Mouse (Mus musculus) heart, postnatal 36 days (tissue): ENCODE measurements around the gene Spib. TPM values are rescaled to one million over a fixed set of nuclear protein-coding genes. Genes with fewer than 3 reads are reported as not detected.

Experiments
- DNase-seq, 2 experiments: peaks; one replicate each; pipeline ENCODE4 v3.0.0; 2021 to 2022
- intact Hi-C: fragments of 180-260 bp; cut with DNase I; formaldehyde crosslinking; loops from one replicate; pipeline ENCODE4 v1.15.1; 2025
- total RNA-seq, 2 experiments: library from RNA; stranded (reverse); gene quantifications; 2 replicates each; pipeline ENCODE4 v1.2.3; 2021

Spib gene
- total RNA-seq, 2 experiments from 2014 or later = 0.31 to 0.51 TPM

- intact Hi-C loops = loop anchor here (1.0 to 5.0 kb wide), 3 partner anchors 49 to 303 kb away; partner anchors contain the start of genes 1700028J19Rik, 2410002F23Rik and Gm15517
- DNase-seq = no peak
Measured at GRCm38 (mm10) chr7:44550409-44550678, 18.5 kb upstream of the Spib start.

DNA sequence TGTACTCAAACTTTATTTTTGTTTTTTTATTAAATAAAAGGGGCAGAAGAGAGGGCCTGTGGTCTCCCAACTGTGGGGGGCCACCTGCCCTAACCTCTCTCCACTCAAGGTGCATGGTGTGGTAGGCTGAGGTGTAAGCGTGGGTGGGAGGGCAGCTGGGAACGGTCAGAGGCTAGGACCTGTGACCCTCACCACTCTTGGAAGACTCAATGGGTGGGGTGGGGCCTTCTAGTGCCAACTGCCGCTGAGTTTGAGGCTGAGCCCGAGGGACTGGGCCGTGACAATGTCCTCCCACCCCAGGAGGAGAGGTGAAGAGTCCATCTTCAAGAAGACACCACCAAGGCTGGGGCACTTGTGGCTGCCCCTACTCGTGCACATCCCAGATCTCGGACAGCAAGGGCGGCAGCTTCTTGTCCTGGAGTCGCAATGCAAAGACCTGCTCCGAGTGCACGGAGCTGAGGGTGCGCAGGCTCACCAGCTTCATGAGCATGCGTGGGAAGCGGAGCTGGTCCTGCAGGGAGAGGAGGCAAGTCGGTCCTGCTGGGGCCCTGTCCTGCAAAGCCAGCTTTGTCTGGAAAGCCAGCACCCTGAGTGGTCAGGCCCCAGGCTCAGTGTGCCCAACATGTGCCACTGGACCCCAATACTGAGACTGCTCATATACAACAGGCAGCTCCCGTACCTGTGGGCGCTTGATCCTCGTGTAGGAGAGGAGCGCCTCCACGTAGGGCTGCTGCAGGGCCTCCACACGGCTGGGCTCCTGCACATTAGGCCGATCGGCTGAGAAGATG lies 17.9 kb upstream of the Spib start:
- intact Hi-C loops = loop anchor here (1.0 to 5.0 kb wide), 4 partner anchors 27 to 303 kb away; partner anchors contain the start of genes 1700028J19Rik, 2410002F23Rik and Gm15517

DNA sequence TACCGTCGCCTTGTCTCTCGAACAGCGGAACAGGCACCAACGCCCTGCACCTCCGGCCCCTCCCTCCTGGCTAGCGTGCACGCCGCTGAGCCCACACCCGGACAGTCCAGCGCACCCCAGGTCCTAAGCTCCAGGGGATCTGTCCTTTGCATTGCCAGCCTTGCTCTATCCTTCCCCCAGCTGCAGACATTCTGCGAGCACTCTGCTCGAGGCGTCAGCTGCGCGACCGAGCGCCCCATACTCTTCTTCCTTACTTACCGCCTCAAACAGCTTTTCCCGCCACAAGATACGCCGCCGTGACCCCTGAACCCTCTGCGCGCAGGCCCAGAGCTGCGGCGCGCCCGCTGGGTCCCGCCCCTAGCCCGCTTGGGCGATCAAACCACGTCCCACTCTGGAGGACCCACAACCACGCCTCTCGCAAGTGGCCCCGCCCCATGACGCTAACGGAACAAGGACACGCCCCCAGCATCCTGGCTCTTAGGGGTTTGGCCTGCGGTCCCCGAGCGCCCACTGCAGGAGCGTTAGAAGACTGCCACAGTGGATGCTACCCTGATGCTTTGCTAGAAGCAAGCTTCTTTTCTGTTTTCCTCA lies 16.7 kb upstream of the Spib start, which contains the start of gene Pold1:
TSS of gene Pold1 (minus strand) at position 353 of the 591 bp plus-strand sequence.
- DNase-seq = peak; percentile 99 to 100
- intact Hi-C loops = loop anchor here (1.0 kb wide), 1 partner anchor 25 kb away; no protein-coding TSS in a partner anchor

More for the DNA sequence above, 17.9 kb upstream of the Spib start:
- DNase-seq = no peak

DNA sequence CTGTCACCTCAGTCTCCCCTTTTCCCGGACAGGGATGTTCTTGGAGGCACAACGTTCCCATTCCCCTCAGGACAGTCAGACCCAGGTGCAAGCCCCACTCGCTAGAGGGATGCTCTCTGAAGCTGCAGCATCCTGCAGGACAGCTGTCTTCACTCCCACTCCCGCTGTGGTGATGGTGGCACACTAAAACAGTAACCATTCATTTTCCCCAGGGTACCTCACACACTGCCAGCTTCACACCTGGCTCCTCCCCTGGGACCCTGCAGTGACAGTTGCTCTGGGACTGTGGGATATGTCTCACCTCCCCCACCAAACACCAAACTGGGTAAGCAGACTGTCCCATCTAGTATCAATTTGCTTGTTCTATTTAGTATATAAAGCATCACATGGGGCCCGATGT lies 15.9 kb upstream of the Spib start:
- intact Hi-C loops = no loop called here
- DNase-seq = no peak

DNA sequence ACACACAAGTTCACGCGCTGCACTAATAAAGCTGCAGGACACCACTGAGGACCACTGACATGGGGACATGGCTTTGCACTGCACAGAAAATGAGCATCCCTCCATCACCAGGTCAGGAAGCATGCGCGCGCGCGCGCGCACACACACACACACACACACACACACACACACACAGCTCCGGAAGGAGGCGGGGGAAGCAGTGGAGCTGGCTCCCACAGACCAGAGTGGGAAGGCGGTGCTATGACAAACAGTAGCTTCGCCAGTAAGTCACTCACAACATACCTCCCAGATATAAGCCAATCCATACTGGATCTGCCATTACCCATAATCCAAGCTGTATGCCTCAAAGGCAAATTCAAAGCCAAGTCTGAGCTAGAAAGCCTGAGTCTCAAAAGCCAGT lies 15.2 kb upstream of the Spib start:
- intact Hi-C loops = no loop called here
- DNase-seq = no peak

GRCm38 (mm10) chr7:44546274-44546673 lies 14.4 kb upstream of the Spib start:
- no peak for DNase-seq
- intact Hi-C loops = no loop called here

DNA sequence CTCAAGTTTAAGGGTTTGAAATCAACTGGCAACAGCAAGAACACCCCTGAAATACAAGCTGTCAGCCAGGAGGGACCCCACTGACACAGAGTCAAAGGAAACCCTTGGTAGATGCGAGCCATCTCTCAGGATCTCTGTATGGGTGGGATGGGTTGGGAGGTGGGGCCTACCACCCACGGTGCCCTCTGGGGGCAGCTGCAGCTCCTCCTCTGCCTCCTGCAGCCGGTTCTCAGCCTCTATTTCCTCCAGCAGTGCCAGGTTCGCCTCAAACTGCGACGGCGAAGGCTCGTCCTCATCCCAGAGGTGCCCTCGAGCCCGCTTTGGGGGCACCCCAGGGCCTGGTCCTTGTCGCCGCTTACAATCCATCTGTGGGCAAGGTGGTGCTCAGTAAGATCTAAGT lies 11.2 kb upstream of the Spib start:
- DNase-seq = no peak
- intact Hi-C loops = loop anchor here (2.0 kb wide), 1 partner anchor 14 kb away; no protein-coding TSS in a partner anchor

GRCm38 (mm10) chr7:44542555-44542954 lies 10.7 kb upstream of the Spib start:
- intact Hi-C loops = loop anchor here (2.0 kb wide), 1 partner anchor 14 kb away; no protein-coding TSS in a partner anchor

GRCm38 (mm10) chr7:44538756-44539624 lies 7.1 kb upstream of the Spib start:
- intact Hi-C loops = no loop called here
- DNase-seq = no peak

More at GRCm38 (mm10) chr7:44542555-44542954, 10.7 kb upstream of the Spib start:
- no peak for DNase-seq

DNA sequence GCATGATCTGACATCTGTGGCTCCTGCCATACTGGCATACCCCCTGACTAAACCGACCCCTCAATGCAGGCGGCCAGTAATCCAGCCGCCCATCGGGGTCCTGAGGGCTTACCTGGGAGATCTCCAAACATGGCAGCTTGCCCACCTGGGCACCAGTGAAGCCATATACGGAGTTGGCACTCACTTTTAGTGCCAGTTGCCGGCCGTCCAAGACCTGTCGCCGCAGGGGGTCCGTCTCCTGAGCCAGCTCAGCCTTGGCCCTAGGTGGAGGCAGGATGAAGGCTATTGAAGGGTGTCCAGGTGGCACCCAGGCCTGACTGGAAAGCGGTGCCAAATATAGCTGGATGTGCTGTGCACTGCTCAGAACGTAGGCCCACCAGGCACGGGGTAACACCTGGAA lies 5.6 kb upstream of the Spib start:
- no peak for DNase-seq
- intact Hi-C loops = no loop called here

DNA sequence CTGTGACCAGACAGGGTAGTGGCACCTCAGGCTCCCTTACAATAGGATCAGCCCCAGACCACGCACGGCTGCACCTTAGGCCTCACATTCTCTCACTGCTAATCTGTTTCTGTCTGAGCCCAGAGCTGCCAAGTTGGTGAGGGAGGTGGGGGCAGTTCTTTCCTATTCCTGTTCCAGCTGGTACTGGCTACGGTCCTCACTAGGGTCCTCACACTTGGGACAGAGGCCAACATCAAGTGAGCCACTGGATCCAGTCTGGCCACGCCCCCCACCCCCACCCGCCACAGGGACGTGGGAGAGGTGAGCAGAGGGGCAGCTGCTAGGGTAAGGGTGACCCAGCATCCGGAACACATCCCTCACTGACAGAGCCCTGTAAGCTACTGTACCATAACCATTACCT lies 5.1 kb upstream of the Spib start:
- intact Hi-C loops = no loop called here
- no peak for DNase-seq

GRCm38 (mm10) chr7:44536590-44536968 lies 4.7 kb upstream of the Spib start:
- intact Hi-C loops = no loop called here
- DNase-seq = no peak

DNA sequence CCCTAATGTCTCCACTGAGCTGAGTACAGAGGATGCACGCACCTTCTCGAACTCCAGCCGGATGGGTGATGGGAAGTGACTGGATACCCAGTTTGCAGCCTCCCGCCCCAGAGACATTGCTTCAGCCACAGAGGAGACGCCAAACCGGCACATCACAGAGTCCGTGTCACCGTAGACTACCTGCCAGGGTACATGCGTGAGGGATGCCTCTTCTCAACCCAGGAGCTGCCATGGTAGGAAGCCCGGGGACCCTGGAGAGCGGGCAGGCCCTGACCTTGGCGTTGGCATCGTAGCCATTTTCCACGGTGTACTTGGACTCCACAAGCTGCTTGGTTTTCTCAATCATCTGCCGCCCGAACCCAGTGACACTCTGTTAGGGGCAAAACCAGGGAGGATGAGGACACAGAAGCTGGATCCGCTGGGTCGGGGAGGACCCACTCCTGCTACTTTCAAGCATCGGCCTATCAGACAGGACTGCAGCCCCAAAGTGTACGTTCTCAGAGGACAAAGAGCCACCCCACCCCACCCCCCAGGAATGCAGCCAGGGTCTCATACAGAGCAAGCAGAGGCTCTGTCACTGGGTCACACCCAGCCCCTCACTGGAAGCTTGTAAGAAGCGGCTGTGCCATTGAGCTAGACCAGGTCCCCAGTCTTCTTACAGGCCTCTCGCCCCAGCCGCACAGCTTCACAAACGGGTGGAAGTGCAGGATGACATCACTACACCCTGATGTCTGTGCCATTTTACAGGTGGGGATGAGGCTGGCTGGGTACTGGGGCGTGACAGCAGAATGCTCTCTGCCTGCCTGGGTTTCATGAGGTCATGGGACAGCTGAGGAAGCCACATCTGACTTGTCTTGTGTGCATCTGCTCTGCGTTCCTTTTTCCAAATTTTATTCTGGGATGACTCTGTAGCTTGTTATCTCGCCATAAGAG lies 4.1 kb upstream of the Spib start:
- no peak for DNase-seq
- intact Hi-C loops = no loop called here

GRCm38 (mm10) chr7:44534656-44535441 lies 3.0 kb upstream of the Spib start:
- DNase-seq = no peak
- intact Hi-C loops = no loop called here

DNA sequence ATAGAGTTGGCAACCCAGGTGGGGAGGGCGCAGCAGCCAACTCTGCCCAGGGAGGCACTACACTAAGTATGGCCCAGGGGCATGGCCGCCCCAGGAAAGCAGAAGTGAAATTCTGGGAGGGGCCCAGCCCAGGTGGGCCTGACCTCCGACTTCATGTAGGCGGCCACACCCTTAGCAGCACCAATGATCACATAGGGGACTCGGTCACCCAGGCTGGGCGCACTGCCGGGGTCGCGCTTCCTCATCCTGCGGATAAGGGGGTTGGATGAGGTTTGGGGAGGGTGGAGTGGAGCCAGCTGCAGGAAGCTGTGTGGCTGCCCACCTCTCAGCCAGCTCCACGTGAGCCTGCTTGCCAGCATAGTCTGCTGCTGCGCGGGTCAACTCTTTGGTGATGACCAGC lies 2.4 kb upstream of the Spib start:
- DNase-seq = no peak
- intact Hi-C loops = no loop called here

GRCm38 (mm10) chr7:44533746-44534045 lies 1.8 kb upstream of the Spib start:
- intact Hi-C loops = no loop called here
- no peak for DNase-seq

DNA sequence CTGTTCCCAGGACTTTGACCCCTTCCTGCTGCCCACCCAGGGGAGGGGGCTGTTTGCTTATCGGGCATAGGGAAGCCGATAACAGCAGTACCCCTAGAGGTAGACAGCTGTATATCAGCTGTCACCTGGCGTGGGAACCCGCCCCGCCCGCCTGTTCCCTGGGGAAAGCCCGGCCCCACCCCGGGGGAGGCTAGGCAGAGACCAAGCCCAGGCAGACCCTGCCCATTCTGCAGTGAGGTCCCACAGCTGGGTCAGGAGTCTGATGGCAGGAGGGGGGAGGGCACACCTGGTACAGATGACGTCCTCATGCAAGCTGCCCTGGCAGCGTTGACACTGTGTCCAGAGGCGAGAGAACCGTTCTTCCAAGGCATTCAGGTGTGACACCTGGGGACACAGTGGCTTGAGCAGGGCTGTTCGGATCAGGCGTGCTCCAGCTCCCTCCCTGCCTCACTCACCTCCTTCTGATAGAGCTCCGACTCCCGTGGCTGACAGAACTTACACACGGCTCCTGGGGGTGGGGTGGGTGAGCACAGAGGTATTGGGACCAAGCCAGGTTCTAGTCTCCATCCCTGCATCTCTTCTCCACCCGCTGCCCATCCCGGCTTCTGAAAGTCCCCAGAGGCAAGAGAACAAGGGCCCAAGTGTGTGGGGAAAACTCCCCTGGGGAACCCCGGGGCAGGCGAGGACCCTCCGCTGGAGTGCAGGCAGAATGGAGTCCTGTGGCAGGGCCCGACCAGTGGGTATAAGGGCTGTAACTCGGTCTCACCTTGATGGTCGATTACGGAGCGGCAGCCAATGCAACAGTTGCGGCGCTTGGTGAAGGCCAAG lies 1.3 kb upstream of the Spib start:
- DNase-seq = no peak
- intact Hi-C loops = no loop called here

DNA sequence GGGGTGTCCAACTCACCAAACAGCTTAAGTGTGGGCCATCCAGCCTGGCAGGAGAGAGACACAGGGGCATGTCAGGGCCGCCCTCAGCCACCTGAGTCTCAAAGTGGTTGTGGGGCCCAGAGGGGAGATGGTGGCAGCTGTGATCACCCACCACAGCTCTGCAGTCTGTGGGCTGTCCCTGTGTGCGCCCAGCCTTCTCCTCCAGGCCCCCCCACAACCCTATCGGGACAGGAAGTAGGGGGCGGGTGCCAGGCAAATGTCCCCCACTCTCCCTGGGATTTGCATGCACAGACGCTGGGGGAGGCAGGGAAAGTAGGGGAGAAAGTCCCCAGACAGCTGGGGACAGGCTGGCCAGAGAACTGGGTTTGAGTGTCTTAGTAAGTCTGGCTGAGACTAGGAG lies 664 bp downstream of the Spib start:
- intact Hi-C loops = no loop called here
- DNase-seq = no peak

GRCm38 (mm10) chr7:44530507-44530906 lies 1.4 kb downstream of the Spib start:
- no peak for DNase-seq
- intact Hi-C loops = no loop called here
